Mouse (Mus musculus): Measurements from ENCODE around the gene Arhgap27.

Gene Arhgap27

DNA sequence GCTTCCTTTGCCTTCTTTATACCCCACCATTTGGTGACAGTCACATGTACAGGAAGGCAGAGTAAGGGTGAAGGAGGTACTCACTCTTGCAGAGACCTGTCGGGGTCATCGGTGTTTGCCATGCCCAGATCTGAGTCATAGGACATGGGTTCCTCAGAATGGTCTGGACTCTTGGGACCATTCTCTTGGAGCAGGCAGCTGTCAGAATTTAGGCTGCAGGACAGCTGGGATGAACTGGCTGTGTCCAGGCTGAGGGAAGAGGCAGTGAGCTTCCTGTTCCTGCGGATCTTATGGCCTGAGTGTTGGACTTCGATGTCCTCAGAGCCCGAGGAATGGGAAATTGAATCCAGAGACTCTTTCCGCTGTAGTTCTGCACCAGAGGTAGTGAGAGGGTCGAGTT is 31.1 kb upstream of the Arhgap27 start:
- TF ChIP-seq GATA4 (IDR thresholded peaks at IDR 0.05; ENCODE audit: insufficient replicate concordance, low read length), result no peak

DNA sequence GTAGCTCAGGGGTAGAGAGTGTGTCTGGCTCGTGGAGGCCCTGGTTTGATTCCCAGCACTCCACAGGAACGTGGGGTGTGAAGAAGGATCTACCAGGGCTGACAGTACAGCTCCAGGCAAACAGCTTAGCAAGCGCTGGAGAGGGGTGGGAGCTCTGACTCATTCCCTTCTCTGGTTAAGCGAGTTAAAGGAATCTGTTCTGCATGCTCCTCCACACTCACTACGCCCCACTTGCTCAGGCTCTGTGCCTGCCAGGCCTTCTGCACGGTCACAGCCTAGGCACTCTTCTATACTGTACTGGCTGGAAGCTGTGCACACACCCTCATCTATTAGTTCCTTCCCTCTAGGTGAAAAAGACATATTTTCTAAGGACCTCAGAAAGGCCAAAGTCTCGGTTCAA is 30.5 kb upstream of the Arhgap27 start:
- no peak for TF ChIP-seq GATA4 (IDR thresholded peaks at IDR 0.05; ENCODE audit: insufficient replicate concordance, low read length)

DNA sequence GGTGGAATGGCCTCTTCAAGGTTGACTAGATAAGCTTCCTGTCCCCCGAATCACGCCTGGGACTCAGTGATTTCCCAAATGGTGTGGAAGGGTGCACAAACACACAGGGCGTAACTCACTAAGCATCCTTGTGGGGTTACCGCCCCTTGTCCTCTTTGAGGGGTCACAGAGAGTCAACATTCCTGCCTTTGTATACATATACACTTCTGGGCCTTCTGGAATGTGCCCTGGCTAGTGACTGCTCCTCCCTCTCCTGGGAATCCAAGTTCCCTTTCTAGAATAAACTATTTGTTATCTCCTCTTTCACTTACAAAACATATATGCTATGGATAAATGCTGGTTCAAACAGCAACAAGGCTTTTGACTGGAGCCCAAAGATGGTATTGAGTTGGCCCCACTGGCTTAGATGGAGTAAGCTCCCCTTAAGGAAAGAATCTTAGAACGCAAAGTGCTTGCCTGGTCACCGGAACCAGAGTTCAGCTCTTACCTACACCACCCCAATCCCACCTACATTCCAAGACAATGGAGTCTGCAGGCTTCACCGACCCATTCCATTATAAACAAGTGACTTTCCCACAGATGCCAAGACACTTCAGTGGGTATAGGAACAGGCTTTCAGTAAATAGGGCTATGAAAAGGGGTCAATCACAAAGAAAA is 24.5 kb upstream of the Arhgap27 start:
- TF ChIP-seq GATA4 (IDR thresholded peaks at IDR 0.05; ENCODE audit: insufficient replicate concordance, low read length), result no peak

DNA sequence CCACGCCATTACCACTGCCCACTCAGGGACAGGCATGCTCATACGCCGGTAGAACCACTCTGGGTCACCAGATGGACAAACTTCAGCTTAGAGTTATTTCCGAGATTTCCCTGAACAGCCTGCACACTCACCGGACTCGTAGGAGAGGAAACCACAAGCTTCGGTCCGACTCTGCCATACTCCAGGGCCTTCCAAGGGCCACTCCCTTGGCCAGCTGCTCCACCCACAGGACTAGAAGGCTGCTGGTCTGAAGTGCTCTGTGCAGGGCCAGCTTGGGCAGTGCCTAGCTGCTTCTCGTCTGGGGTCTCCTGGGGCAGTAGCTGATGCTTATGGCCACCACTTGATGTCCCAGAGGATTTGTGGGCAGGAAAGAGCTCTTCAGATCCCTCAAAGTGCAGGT is 23.3 kb upstream of the Arhgap27 start:
- no peak for TF ChIP-seq GATA4 (IDR thresholded peaks at IDR 0.05; ENCODE audit: insufficient replicate concordance, low read length)

DNA sequence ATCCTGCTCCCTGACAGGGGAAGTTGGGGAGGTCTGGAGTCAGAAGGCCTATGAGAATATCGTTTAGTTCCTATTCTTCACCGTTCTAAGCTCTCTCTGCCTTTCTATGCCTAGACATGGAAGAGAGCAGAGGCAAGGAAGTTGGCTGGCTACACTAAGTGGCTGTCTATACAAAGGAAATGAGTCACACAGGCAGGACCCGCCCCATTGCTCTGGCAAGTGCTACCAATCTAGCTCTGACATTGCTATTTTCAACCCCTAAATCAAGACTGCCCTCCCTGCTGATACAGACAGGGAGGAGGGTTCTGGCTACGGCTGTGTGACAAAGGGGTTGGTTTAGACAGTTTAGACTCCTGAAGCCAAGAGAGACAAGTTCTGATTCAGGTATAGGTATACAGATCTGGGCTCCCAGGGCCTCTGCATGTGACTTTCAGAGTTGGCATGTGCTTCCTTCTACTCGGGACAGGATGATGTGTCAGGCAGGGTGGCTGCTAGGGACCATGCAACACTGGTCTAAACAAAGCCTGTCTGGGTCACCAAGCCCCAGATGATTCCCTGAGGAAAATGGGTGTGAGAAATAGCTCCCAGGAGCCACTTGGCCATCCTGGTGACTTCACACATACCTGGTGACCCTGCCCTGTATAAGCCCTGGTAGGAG is 18.6 kb upstream of the Arhgap27 start:
- TF ChIP-seq GATA4 (IDR thresholded peaks at IDR 0.05; ENCODE audit: insufficient replicate concordance, low read length), result peak; percentile 22; the same call in 1 of the 2 replicates

DNA sequence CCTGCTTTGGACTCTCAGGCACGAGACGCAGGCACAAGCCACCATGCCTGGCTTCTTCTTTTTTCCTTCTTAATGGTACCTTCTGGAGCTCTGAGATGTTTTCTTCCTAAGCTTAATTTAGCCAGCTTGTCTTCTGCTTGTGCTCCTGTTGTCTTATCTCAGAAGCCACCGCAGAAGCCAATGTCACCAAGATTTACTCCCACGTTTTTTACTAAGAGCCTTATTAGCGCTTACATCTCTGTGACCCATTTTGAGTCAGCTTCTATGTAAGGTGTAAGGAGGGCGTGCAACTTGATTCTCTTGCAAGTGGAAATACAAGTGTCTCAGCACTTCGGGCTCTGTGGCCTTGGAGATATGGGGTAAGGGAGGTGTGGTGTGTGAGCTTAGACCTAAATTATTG is 18.0 kb upstream of the Arhgap27 start:
- TF ChIP-seq GATA4 (IDR thresholded peaks at IDR 0.05; ENCODE audit: insufficient replicate concordance, low read length), result no peak

DNA sequence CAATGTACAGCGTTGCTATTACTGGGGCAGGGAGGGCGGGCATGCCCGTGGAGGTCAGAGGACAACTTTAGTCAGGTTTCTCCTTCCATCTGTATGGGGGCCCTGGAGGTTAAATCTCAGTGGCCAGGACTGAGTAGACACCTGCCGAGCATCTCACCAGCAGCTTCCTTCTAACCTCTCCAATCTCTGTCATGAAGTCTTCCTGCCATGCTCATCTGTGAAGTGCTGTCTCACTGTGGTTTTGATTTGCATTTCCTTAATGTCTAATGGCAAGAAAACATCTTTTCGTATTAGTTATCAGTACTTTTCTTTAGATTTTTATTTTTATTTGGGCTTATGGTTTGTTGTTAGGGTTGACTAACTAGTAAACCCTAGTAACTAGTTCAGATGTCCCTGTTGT is 17.0 kb upstream of the Arhgap27 start:
- TF ChIP-seq GATA4 (IDR thresholded peaks at IDR 0.05; ENCODE audit: insufficient replicate concordance, low read length), result no peak

DNA sequence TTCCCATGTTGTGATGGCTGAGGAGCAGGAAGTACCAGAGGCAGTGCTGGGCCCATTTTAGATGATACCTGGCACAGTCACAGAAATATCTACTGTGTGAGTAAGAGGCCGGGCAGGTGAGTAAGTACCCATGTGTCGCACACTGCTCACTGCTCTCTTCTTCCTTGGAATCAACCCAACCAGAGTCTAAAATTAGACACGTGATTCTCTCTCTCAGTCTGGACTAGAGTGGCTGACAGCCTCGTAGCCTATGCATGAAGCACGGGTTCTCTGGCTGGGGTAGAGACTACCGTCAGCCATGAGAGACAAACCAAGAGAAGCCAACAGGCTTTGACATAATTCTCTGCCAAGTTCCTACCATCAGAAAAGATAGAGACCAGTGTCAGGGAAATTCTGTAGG is 14.8 kb upstream of the Arhgap27 start:
- TF ChIP-seq GATA4 (IDR thresholded peaks at IDR 0.05; ENCODE audit: insufficient replicate concordance, low read length), result no peak

DNA sequence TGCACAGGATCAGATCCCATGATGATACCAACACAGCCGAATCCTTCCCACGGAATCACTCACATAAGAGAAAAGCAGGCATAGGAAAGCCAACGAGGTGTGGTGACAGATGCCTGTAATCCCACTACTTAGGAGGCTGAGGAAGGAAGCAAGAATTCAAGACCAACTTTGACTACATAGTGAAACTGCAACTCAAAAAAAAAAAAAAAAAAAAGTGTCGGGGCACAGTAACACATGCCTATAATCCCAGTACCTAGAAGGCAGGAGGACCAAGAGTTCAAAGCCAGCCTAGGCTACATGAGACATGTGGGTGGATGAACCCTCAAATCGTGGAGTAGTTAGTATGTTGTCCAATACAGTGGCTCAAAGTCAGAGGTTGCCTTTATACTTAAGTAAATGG is 12.3 kb upstream of the Arhgap27 start:
- no peak for TF ChIP-seq GATA4 (IDR thresholded peaks at IDR 0.05; ENCODE audit: insufficient replicate concordance, low read length)

DNA sequence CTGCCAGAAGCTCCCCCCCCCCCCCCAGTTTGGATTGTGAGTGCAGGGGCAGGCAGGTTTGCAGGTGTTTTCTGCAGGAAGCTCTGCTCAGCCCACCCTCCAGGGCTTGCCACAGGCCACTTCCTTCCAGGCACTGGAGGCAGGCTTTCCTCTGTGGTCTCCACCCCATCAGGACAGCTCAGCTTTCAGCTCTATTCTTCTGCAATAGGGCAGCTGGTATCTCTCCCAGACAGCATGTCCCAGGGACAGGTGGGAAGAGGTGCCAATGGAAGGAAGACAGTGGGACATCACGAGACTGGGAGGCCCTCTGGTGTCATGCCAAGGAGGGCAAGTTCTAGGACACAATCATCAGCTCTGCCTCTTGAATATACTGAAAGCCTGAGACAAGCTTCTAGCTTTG is 11.8 kb upstream of the Arhgap27 start:
- no peak for TF ChIP-seq GATA4 (IDR thresholded peaks at IDR 0.05; ENCODE audit: insufficient replicate concordance, low read length)

DNA sequence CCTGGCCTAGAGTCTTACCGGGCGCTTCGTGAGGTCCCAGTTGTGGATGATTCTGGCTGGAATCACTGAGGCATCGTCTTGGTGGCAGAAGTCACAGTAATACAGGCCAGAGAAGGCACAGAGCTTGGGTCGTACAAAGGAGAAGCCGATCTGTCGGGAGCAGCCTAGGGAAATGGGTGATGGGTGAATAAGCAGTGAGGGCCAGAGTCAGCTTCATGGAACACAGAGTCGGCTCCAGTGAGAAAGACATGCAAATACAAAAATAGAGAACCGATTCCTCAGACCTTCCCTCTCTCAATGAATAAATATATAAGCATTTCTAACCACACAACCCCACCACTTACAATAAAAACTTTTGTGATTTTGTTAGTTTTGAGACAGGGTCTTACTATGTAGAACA is 10.4 kb upstream of the Arhgap27 start:
- no peak for TF ChIP-seq GATA4 (IDR thresholded peaks at IDR 0.05; ENCODE audit: insufficient replicate concordance, low read length)

DNA sequence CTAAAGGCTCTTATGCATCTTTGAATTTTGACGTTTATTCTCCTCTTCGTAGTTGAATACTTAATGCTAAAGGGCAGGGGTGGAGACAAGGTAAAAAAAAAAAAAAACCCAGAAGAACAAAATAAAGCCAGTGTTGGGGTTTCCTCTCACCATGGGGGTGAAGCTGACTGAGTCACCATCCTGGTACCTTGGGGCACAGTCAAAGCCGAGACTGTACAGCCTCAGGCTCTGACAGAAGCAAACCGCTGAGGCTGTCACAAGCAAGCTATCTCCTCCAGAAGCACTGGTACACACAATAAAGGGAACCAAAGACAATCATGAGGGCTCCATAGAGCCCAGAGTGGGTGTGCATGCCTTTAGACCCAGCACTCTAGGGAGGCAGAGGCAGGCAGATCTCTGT is 9.1 kb upstream of the Arhgap27 start:
- TF ChIP-seq GATA4 (IDR thresholded peaks at IDR 0.05; ENCODE audit: insufficient replicate concordance, low read length), result no peak

DNA sequence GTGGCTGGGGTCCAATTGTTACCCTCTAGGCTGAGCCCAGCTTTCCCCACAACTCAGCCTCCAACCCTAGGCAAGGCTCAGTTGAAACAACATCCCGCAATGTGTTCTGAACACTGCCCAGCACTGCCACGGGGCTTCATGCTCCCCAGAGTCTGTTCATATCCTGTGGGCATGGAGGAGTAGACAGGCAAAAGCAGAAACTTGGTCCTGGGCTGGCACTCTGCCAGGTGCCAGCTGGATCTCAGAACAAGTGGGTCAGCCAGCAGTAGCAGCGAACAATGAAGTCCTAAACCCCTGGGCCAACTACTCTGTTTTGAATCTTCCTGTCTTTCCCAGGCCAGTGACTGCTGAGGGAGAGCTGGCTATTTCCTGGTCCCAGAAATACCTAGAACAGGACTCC is 8.6 kb upstream of the Arhgap27 start:
- no peak for TF ChIP-seq GATA4 (IDR thresholded peaks at IDR 0.05; ENCODE audit: insufficient replicate concordance, low read length)

DNA sequence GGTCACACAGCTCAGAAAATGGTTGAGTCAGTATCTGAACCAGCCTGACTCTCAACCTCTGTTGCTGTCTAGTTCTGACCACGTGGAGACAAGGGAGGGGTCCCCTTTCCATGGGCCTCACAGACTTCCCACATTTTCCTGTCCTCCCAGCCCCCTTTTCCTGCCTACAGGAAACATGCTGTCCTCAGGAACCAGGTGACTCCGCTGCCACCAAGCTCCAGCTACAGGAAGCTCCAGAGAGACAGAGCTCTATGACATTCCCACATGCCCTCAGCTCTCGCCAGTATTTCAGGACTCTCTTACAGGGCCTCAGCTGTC is 7.7 kb upstream of the Arhgap27 start:
- no peak for TF ChIP-seq GATA4 (IDR thresholded peaks at IDR 0.05; ENCODE audit: insufficient replicate concordance, low read length)

DNA sequence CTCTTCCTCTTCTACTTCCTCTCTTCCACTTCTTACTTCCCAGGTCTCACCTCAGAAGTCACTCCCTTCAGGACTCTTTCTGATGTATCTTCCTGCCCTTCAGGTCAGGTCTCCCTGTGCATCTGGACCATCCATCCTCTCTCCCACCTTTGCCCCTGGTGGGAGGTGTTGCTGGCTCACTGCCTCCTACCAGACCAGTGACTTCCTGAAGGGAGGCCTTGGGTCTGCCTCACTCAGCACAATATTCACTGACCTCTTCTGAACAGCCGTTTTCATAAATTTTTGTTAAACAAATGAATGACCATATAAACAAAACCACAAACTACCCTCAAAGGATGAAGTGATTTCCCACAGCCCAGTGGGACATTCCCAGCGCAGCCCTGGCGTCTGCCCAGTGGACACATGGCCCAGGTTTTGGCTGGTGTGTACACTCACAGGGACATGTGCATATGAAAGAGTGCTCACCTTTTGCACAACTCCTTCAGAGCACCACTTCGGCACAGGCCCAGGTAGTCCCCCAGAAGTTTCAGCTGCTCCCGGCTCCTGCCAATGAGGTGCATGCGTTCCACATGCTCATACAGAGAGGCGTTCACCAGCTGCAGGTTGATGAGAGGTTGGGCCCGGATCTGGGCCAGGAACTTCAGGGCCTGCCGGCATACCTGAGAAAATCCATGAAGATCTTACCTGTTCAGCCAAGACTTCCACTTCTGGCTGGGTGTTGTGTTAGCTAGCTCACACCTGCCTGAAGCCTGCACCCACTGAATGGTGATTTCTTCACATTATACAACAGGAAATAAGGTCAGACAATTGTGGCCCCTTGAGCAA is 7.1 kb upstream of the Arhgap27 start:
- no peak for TF ChIP-seq GATA4 (IDR thresholded peaks at IDR 0.05; ENCODE audit: insufficient replicate concordance, low read length)

DNA sequence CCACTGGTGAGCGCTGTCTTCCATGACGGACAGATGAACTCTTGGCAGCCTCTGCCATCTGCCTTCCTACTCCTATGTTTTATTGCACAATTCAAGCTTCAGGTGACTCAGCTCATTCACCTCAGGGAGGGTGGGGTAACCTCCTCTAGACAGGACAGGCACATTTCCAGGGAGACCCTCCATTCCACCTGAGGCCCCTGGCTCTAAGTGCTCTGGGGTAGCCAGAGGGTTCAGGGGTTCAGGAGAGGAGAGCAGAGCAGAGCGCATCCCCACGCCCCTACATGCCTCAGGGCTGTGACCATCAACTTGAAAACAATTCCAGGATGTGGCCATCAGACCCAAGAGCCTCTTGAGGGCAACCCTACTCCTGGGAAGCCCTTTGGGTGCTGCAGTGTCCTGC is 2.0 kb upstream of the Arhgap27 start:
- TF ChIP-seq GATA4 (IDR thresholded peaks at IDR 0.05; ENCODE audit: insufficient replicate concordance, low read length), result no peak
